Mouse (Mus musculus): ENCODE results near the gene Hydin.

DNA sequence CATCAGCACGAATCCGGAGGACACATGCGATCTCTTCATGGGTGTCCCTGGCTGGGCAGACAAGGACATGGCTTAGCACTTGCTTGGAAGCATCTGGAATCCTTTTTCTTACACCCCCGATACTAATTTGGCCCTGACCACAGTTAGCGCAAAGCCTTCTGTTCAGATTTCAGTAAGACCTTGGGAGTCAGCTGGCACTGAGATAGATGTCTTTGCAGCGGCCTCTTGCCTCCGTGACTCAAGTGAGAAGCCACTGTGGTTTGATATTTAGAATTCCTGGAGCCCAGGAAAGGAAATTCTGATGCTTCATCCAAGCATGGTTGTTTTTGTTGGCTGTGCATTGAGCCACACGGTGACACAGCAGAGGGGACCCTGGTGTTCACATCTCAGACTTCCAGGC lies 157.4 kb downstream of the Hydin start:
- TF ChIP-seq CTCF (IDR thresholded peaks at IDR 0.05; ENCODE audit: insufficient read depth, low read length) (no peak), POLR2A (IDR thresholded peaks at IDR 0.05; ENCODE audit: borderline replicate concordance, extremely low read depth, low read depth, low read length) (no peak)
